8 mouse cellular contexts compared by ENCODE assay signal in genomic region chr17:46327906-46328534, GRCm38 (mm10). TPM values are rescaled to one million over a fixed set of nuclear protein-coding genes. Genes with fewer than 3 reads are reported as not detected.
DNase-seq lines count a peak whose midpoint lies in the region; ATAC-seq and TF ChIP-seq lines count a peak whose summit lies in the region.

Abcc10 (minus strand) TSS chr17:46328352.

- H3K4me3 ChIP-seq in heart, embryonic 12.5 days = peak within 1 kb of the TSS; percentile 69
- H3K4me3 ChIP-seq in kidney, postnatal 0 days (replicated peaks; ENCODE audit: low read depth, low read length) = peak within 1 kb of the TSS; percentile 66
- H3K4me3 ChIP-seq in liver, embryonic 11.5 days (ENCODE audit: low read depth, low read length) = peak within 1 kb of the TSS; percentile 78
- peak within 1 kb of the TSS; percentile 56 for H3K4me3 ChIP-seq in stomach, embryonic 14.5 days (ENCODE audit: low read depth, low read length)

- H3K27ac ChIP-seq in heart, embryonic 12.5 days (ENCODE audit: poor library complexity, severe bottlenecking) = peak within 1 kb of the TSS; percentile 93
- peak within 1 kb of the TSS; percentile 89 for H3K27ac ChIP-seq in kidney, postnatal 0 days
- peak within 1 kb of the TSS; percentile 97 for H3K27ac ChIP-seq in liver, embryonic 11.5 days (ENCODE audit: low read depth, low read length)
- H3K27ac ChIP-seq in stomach, embryonic 14.5 days (ENCODE audit: low read length) = peak within 1 kb of the TSS; percentile 95

- peak within 1 kb of the TSS; percentile 82 for H3K9ac ChIP-seq in heart, embryonic 12.5 days
- peak within 1 kb of the TSS; percentile 79 for H3K9ac ChIP-seq in kidney, postnatal 0 days (ENCODE audit: low read depth, low read length)
- H3K9ac ChIP-seq in liver, embryonic 11.5 days (ENCODE audit: low read depth, low read length) = peak within 1 kb of the TSS; percentile 87
- H3K9ac ChIP-seq in stomach, embryonic 14.5 days (replicated peaks; ENCODE audit: low read depth, low read length) = peak within 1 kb of the TSS; percentile 67

- H3K4me1 ChIP-seq in heart, embryonic 12.5 days (replicated peaks) = peaks cover 7% of the 10 kb centered on the region
- no peaks in the 10 kb centered on the region; the same call in 1 of the 2 replicates for H3K4me1 ChIP-seq in kidney, postnatal 0 days (replicated peaks; ENCODE audit: insufficient read depth, low read length)
- 0 out of 2 replicates have a peak, but pooled peaks cover 4% of the 10 kb centered on the region for H3K4me1 ChIP-seq in liver, embryonic 11.5 days (replicated peaks; ENCODE audit: control insufficient read depth, insufficient read depth, low read length)
- H3K4me1 ChIP-seq in stomach, embryonic 14.5 days (ENCODE audit: control insufficient read depth, insufficient read depth, low read length) = peaks cover 7% of the 10 kb centered on the region; the same call in 1 of the 2 replicates

- H3K36me3 ChIP-seq in heart, embryonic 12.5 days = peaks cover 16% of the 10 kb centered on the region
- H3K36me3 ChIP-seq in kidney, postnatal 0 days (ENCODE audit: insufficient read depth, low read length) = 0 out of 2 replicates have a peak, but pooled peaks cover 2% of the 10 kb centered on the region
- H3K36me3 ChIP-seq in liver, embryonic 11.5 days (ENCODE audit: control insufficient read depth, insufficient read depth, low read length) = no peaks in the 10 kb centered on the region
- H3K36me3 ChIP-seq in stomach, embryonic 14.5 days (ENCODE audit: control insufficient read depth, insufficient read depth, low read length) = peaks cover 5% of the 10 kb centered on the region; the same call in 1 of the 2 replicates

- no peaks in the 10 kb centered on the region for H3K27me3 ChIP-seq in heart, embryonic 12.5 days (replicated peaks)
- no peaks in the 10 kb centered on the region for H3K27me3 ChIP-seq in kidney, postnatal 0 days (ENCODE audit: insufficient read depth, low read length)
- no peaks in the 10 kb centered on the region for H3K27me3 ChIP-seq in liver, embryonic 11.5 days (replicated peaks; ENCODE audit: control insufficient read depth, insufficient read depth, low read length)
- H3K27me3 ChIP-seq in stomach, embryonic 14.5 days (ENCODE audit: control insufficient read depth, insufficient read depth, low read length) = no peaks in the 10 kb centered on the region

- H3K9me3 ChIP-seq in heart, embryonic 12.5 days (replicated peaks) = no peaks in the 10 kb centered on the region
- no peaks in the 10 kb centered on the region for H3K9me3 ChIP-seq in kidney, postnatal 0 days (replicated peaks; ENCODE audit: low read length)
- no peaks in the 10 kb centered on the region for H3K9me3 ChIP-seq in liver, embryonic 11.5 days (ENCODE audit: control insufficient read depth, low read length)
- no peaks in the 10 kb centered on the region for H3K9me3 ChIP-seq in stomach, embryonic 14.5 days (ENCODE audit: control insufficient read depth, low read depth, low read length)

- peak; percentile 63 for TF ChIP-seq CTCF in kidney, postnatal 0 days (IDR thresholded peaks at IDR 0.05; ENCODE audit: low read depth)

- peak within 1 kb of the TSS; percentile 81 for H3K4me2 ChIP-seq in heart, embryonic 12.5 days
- peak within 1 kb of the TSS; percentile 81 for H3K4me2 ChIP-seq in kidney, postnatal 0 days (ENCODE audit: low read length)
- H3K4me2 ChIP-seq in liver, embryonic 11.5 days = peak within 1 kb of the TSS; percentile 93
- H3K4me2 ChIP-seq in stomach, embryonic 14.5 days (replicated peaks; ENCODE audit: low read depth, low read length) = peak within 1 kb of the TSS; percentile 89

- peak; percentile 100 for ATAC-seq in erythroid progenitor cell, adult 5-6 weeks (replicated peaks; ENCODE audit: low FRiP score, poor library complexity, severe bottlenecking)
- peak; percentile 97 for ATAC-seq in heart, embryonic 12.5 days (ENCODE audit: insufficient number of reproducible peaks, low FRiP score)
- peak; percentile 97 for ATAC-seq in kidney, postnatal 0 days (replicated peaks; ENCODE audit: low FRiP score, low read depth)
- peak; percentile 98 for ATAC-seq in liver, embryonic 11.5 days (replicated peaks; ENCODE audit: low FRiP score)
- ATAC-seq in stomach, embryonic 14.5 days (ENCODE audit: insufficient number of reproducible peaks, insufficient read depth, low FRiP score, low read depth) = peak; percentile 97

- 0% methylated on average over 40 of the region's 40 CpGs for WGBS in heart, embryonic 12.5 days
- WGBS in kidney, postnatal 0 days = under 1% methylated on average over 34 of the region's 40 CpGs
- under 1% methylated on average over 40 of the region's 40 CpGs for WGBS in liver, embryonic 11.5 days
- under 1% methylated on average over 40 of the region's 40 CpGs for WGBS in stomach, embryonic 14.5 days

- DNase-seq in CD4-positive helper T cell, adult 2 months (ENCODE audit: low read depth, low spot score) = peak; percentile 97
- peak; percentile 92 for DNase-seq in brain, embryonic 18.5 days (ENCODE audit: low read depth, low spot score)
- DNase-seq in kidney, postnatal 0 days (ENCODE audit: low spot score) = peak; percentile 99
- DNase-seq in liver, embryonic 11.5 days (ENCODE audit: low spot score) = peak; percentile 95
- peak; percentile 98 for DNase-seq in naive thymus-derived CD4-positive, alpha-beta T cell, adult 2 months (ENCODE audit: low read depth)

RNA-seq across cellular contexts. Expression of gene Abcc10, which starts in this region (rescaled TPM):
- total RNA-seq in erythroid progenitor cell, adult 5-6 weeks (2015; ENCODE audit: low replicate concordance) = not detected in 2 replicates
- 0.53 TPM in 1 of 2 replicates, not detected in the other for total RNA-seq in erythroid progenitor cell, adult 5-6 weeks (2017; ENCODE audit: low replicate concordance)
- polyA plus RNA-seq in heart, embryonic 12.5 days (2016; fragmentation: Nextera tagmentation; extraction: Ambion mirVana) = 7.2 and 7.3 TPM in 2 replicates
- 4.8 and 5.4 TPM in 2 replicates for polyA plus RNA-seq in kidney, postnatal 0 days (2015; fragmentation: Nextera tagmentation; extraction: Ambion mirVana)
- polyA plus RNA-seq in liver, embryonic 11.5 days (2014; fragmentation: Nextera tagmentation; extraction: Ambion mirVana) = 3.9 and 4.4 TPM in 2 replicates
- 4.6 and 4.9 TPM in 2 replicates for polyA plus RNA-seq in stomach, embryonic 14.5 days (2014; fragmentation: Nextera tagmentation; extraction: Ambion mirVana)

Comparison
In these comparisons a context has a peak if more than half of its experiments do, and no peak if none do; other contexts are left out.
1. Peak in every context shown above with its lines: DNase-seq, ATAC-seq, H3K4me3 ChIP-seq and H3K27ac ChIP-seq.
2. Peak in ATAC-seq in erythroid progenitor cell, adult 5-6 weeks; RNA of the gene not detected or under 1 TPM.